Mouse (Mus musculus): ENCODE results near the gene Arl4d.
"Not testable (repeated sequence)": the region's sequence is repeated elsewhere in the genome, so short reads cannot be mapped to it uniquely, and the experiment has no call there.

Gene Arl4d

GRCm38 (mm10) chr11:101664825-101665635 lies at the start of gene Arl4d:
TSS of gene Arl4d (plus strand) at chr11:101665541.
- peak; percentile 85 for DNase-seq (ENCODE audit: low spot score)

- no peak for DNase-seq (ENCODE audit: low spot score)
Observed at GRCm38 (mm10) chr11:101616104-101616503, 49.2 kb upstream of the Arl4d start.

DNA sequence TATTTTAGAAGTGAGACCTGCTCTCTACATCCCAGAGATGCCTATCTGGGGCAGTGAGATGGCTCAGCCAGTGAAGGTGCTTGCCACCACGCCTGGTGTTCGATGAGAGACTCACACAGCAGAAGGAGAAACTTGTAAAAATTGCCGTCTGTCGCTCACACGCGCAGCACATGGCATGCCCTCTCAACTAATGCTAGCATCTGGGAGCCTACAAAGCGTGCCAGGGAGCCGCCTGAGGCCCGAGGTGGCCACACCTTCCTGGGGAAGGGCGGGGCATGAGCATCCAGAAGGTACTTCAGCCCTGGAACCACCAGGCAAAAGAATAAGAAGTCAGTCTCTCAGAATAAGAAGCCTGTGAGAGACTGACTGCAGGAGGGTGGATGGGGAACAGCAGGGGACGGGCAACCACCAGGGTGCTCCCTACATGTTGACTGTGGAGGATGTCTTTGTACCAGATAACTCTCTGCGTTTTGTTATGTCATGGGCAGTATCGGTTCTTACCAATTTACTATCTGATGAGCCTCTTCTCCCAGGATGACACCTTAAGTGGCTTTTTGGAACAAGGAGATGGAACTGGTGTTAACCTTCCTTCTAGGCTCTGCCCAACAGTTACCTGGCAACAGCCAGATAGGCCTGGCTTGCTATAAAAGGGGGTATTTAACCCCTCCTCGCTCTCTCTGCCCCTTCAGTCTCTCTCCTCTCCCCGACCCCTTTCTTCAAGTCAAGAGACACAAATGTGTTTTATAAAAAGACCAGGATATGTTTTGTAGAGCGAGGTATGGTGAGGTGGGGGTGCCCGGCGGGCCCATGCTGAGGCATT lies 48.2 kb upstream of the Arl4d start:
- no peak for DNase-seq (ENCODE audit: low spot score)

GRCm38 (mm10) chr11:101617849-101618248 lies 47.5 kb upstream of the Arl4d start:
- DNase-seq (ENCODE audit: low spot score), result no peak

DNA sequence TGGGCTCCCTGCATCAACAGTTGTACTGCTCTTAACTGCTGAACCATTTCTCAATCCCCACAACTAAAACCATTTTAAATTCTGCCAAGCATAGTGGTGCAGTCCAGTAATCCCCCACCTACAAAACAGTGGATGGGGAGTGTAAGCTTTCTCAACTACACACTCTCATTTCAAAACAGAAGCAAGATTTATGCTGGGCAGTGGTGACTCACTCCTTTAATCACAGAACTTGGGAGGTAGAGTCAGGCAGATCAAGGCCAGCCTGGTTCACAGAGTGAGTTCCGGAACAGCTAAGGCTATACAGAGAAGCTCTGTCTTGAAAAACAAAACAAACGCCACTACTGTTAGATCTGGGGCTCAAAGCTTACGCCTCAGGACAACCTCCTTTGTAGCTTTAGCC lies 46.7 kb upstream of the Arl4d start:
- no peak for DNase-seq (ENCODE audit: low spot score)

DNA sequence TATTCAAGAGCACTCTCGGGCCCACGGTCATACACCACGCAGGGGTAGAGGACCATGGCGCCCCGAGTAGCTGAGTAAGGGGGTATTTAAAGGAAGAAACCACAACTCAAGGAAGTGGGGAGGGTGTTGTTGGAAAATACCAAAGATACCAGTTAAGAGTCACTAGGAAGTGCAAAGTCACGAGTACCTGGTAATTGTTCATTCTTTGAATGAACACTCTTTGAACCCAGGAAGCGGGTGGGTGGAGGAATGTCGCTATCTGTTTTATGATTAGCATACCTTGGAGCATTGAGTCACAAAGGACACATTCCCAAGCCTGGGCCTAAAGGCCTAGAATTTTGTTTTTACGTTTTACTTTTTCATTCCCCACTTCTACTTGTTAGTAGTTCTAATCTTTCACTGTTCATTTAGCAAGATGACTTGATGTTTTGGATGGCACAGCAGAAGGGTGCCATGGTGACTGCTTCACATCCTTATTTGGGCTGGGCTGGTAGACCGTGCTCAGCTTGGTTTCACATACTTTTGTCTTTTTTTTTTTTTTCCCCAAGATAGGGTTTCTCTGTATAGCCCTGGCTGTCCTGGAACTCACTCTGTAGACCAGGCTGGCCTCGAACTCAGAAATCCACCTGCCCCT lies 45.2 kb upstream of the Arl4d start:
- not testable (repeated sequence) for DNase-seq (ENCODE audit: low spot score)

DNA sequence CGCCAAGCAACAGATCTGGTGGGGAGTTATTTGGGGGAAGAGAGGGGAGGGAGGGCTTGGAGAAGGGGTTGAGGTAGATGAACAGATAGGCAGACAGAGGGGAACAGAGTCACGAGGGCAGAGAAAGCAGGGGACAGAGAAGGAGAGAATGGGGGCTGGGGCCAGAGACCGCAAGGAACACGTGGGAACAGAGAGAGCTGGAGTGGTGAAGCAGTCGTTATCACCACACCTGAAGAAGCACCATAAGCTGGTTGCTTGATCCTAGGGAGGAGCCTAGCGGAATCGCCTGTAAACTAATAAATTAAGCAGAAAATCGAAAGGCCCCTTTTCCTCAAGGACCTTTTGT lies 38.7 kb upstream of the Arl4d start:
- no peak for DNase-seq (ENCODE audit: low spot score)

GRCm38 (mm10) chr11:101626995-101627856 lies 38.1 kb upstream of the Arl4d start, which contains the start of gene Rdm1:
TSS of gene Rdm1 (plus strand) at chr11:101627195.
- peak; percentile 50 for DNase-seq (ENCODE audit: low spot score)

- peak; percentile 67 for DNase-seq (ENCODE audit: low spot score)
Observed at GRCm38 (mm10) chr11:101627857-101628559, 37.3 kb upstream of the Arl4d start.

- not testable (repeated sequence) for DNase-seq (ENCODE audit: low spot score)
Observed at GRCm38 (mm10) chr11:101628733-101629417, 36.5 kb upstream of the Arl4d start.

DNA sequence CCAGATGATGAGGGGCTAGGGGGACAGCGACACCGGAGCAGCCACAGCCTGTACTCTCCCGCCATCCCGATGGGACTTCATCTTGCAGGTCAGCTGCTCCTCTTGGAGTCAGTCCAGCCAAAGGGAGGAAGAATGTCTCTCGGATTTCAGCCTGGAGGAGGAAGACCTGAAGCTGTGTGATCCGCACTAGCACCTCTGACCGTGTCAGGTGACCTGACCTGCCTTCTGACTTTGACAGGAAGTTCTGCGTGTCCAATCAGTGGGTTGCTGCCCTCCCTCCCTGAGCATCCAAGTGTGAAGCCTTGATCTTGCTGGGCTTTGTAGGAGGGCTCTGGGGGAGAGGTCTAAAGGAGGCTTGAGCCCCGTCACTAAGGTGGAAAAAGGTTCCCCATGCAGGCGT lies 29.7 kb upstream of the Arl4d start:
- no peak for DNase-seq (ENCODE audit: low spot score)

DNA sequence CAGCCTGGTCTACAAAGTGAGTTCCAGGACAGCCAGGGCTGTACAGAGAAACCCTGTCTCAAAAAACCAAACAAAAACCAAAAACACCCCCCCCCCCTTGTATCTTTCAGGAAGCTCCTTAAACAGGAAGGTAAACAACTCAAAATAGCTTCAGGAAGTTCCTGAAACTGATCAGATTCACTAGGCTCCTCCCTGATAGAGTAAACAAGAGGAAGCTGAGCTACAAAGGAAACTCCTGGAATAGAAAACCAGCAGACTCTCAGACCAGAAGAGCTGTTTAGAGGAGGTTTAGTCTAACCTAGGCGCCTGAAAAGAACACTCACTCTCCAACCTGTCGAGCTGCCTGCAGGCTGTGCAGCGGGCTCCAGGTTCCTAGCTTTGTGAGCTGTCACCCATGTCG lies 25.6 kb upstream of the Arl4d start:
- DNase-seq (ENCODE audit: low spot score), result no peak

GRCm38 (mm10) chr11:101640857-101641709 lies 24.3 kb upstream of the Arl4d start:
- peak; percentile 88 for DNase-seq (ENCODE audit: low spot score)

DNA sequence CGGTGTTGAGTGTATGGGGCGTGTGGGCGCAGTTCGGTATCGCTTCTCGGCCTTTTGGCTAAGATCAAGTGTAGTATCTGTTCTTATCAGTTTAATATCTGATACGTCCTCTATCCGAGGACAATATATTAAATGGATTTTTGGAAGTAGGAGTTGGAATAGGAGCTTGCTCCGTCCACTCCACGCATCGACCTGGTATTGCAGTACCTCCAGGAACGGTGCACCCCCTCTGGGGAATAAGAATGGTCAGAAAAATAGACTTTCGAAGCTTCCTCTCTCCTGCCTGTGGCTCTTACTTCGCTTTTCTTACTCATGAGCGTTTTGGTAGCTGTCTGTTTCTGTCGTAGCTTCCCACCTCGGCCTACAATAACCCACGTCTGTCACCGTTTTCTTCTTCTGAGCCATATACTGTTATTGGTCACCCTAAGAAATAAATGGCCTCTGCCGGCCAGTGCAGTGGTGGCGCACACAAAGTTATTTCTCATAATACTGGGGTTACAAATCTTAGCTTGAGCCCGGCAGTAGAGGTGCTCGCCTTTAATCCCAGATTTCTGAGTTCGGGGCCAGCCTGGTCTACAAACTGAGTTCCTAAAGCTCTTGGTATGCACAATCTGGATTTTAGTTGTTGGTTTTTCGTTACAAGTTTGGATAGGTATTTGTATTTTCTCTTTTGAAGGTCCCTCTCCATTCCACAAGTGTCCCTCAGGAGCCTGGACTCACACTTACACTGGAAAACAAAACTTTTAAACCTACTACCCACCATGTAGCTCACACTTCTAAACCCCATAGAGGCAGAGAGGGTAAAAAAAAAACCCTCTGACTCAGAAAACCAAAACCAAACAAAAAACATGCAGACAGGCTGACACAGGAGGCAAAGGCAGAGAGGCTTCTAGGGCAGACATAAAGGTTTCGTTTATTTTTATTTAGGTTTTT lies 23.4 kb upstream of the Arl4d start:
- peak; percentile 83 for DNase-seq (ENCODE audit: low spot score)

- DNase-seq (ENCODE audit: low spot score), result peak; percentile 50
Observed at GRCm38 (mm10) chr11:101642931-101643330, 22.4 kb upstream of the Arl4d start.

- no peak for DNase-seq (ENCODE audit: low spot score)
Observed at GRCm38 (mm10) chr11:101644591-101644990, 20.8 kb upstream of the Arl4d start.

DNA sequence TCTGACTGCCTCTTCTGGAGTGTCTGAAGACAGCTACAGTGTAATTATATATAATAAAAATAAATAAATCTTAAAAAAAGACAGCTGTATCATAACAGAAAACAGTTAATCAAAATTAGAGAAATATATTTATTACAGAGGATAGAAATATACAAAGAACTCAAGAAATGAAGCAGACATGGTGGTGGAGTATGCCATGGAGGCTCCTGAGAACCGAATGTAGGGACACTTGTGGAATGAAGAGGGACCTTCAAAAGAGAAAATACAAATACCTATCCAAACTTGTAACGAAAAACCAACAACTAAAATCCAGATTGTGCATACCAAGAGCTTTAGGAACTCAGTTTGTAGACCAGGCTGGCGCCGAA lies 20.3 kb upstream of the Arl4d start:
- not testable (repeated sequence) for DNase-seq (ENCODE audit: low spot score)
